Mouse (Mus musculus) spleen, postnatal 14 days (tissue): ENCODE results near the gene Clpx.

ENCODE experiments used
- DNase-seq, 2 experiments: peaks; one replicate each; pipeline ENCODE4 v3.0.0; 2021 to 2022; ENCODE audit warnings: low spot score in 2 of 2

Gene Clpx

GRCm38 (mm10) chr9:65346476-65347111, 52.5 kb downstream of the Clpx start:
- peak; percentile 35 to 46 for DNase-seq

- no peak for DNase-seq
Observed at GRCm38 (mm10) chr9:65347112-65347850, 53.2 kb downstream of the Clpx start.

GRCm38 (mm10) chr9:65353251-65353650, 59.2 kb downstream of the Clpx start:
- DNase-seq = no peak

GRCm38 (mm10) chr9:65356561-65356960, 62.5 kb downstream of the Clpx start:
- DNase-seq = no peak

GRCm38 (mm10) chr9:65356971-65357370, 62.9 kb downstream of the Clpx start:
- no peak for DNase-seq

GRCm38 (mm10) chr9:65358956-65359480, 65.0 kb downstream of the Clpx start:
- no peak for DNase-seq

- DNase-seq = no peak
Observed at GRCm38 (mm10) chr9:65360641-65361448, 66.8 kb downstream of the Clpx start, which contains the start of gene Ubap1l. TSS of gene Ubap1l (plus strand) at chr9:65361041.

GRCm38 (mm10) chr9:65363684-65364083, 69.6 kb downstream of the Clpx start:
- no peak for DNase-seq

GRCm38 (mm10) chr9:65365721-65366120, 71.7 kb downstream of the Clpx start:
- DNase-seq = no peak

- no peak for DNase-seq
Observed at GRCm38 (mm10) chr9:65371756-65372155, 77.7 kb downstream of the Clpx start.

- DNase-seq = no peak
Observed at GRCm38 (mm10) chr9:65372449-65372848, 78.4 kb downstream of the Clpx start.

GRCm38 (mm10) chr9:65374468-65375162, 80.6 kb downstream of the Clpx start:
- no peak for DNase-seq

GRCm38 (mm10) chr9:65375163-65375934, 81.3 kb downstream of the Clpx start:
- DNase-seq = no peak
